Mouse (Mus musculus) layer of hippocampus, adult 2 months (tissue): ENCODE measurements around the gene Agfg2. TPM values are rescaled to one million over a fixed set of nuclear protein-coding genes. Genes with fewer than 3 reads are reported as not detected.

Experiments used
- DNase-seq, 2 experiments: peaks; one replicate each; pipeline ENCODE4 v3.0.0; 2022; ENCODE audit warnings: low spot score in 2 of 2
- H3K27ac ChIP-seq: fragments of 200-600 bp; 2 replicates; pipeline ENCODE4 v1.8.1; 2022
- H3K4me3 ChIP-seq: fragments of 200-600 bp; 2 replicates; pipeline ENCODE4 v1.8.1; 2022; ENCODE audit warnings: mild to moderate bottlenecking
- CTCF ChIP-seq: fragments of 200-600 bp; conservative IDR thresholded peaks from 2 replicates; pipeline ENCODE4 v1.8.1; 2022; ENCODE audit warnings: antibody characterized with exemption, mild to moderate bottlenecking, moderate library complexity
- total RNA-seq, 2 experiments: library from RNA; stranded (reverse); gene quantifications; 2 replicates each; pipeline ENCODE4 v1.2.3; 2021

Agfg2 gene
- total RNA-seq, 2 experiments from 2014 or later = 64.1 to 67.3 TPM

DNA sequence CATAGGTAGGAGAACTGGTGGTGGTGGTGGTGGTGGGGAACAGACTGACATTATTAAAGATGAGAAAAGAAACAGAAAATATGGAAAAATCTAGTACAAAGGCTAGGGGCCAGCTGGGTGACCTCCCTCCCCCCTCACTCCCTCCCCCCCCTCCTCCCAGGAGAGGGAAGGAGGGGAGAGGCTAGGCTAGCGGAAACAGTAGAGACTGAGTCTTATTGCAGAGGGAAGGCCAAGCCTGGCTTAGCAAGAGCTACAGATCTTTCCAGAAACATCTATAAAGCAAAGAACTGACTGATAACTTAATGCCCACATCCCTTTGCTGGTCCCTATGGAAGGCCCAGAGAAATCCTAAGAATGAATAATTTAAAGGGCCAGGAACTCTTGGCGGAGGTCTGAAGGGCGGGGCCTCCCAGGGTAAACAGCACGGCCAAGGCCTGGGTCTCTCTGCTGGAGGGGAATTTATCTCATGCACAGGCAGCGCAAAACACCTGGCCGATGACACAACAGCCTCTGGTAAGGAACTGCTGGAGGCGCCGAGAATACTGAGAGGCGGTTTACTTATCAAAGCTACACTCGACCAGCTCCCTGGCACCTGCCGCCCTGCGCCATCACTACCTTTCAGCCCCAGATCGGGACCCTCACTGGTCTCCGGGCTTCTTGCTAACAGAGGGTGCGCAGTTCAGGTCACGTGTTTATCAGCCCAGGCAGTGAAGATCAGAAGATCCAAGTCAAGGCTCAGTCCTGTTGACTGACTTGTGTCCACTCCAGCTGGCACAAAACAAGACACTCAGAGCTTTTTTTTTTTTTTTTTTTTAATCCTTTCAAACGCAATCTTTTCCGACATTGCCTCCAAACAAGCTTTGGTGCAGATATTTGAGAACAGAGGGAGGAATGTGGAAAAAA lies 34.6 kb downstream of the Agfg2 start:
- H3K27ac ChIP-seq = no peak overlapping the region
- no peak for TF ChIP-seq CTCF

DNA sequence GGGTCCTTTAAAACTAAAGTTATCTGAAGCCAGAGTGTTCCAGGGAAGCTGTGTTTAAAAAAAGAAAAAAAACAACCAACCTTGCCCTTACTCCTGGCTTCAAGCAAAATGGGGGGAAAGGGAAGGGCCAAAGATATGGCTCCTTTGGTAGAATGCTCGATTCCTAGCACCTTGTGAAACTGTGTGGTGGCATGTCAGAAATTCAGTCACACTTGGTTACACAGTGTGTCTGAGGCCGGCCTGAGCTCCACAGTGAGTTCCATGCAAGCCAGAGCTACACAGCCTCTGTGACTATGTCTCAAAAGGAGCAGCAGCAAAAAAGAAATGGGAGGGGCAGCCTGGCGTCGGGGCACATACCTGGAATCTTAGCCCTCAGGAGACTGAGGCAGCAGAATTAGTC lies 35.3 kb downstream of the Agfg2 start:
- no peak for TF ChIP-seq CTCF
- Histone ChIP-seq H3K4me3 (no peak overlapping the region), H3K27ac (no peak overlapping the region)

More for the DNA sequence above, 34.6 kb downstream of the Agfg2 start:
- H3K4me3 ChIP-seq = no peak overlapping the region
- DNase-seq = no peak

DNA sequence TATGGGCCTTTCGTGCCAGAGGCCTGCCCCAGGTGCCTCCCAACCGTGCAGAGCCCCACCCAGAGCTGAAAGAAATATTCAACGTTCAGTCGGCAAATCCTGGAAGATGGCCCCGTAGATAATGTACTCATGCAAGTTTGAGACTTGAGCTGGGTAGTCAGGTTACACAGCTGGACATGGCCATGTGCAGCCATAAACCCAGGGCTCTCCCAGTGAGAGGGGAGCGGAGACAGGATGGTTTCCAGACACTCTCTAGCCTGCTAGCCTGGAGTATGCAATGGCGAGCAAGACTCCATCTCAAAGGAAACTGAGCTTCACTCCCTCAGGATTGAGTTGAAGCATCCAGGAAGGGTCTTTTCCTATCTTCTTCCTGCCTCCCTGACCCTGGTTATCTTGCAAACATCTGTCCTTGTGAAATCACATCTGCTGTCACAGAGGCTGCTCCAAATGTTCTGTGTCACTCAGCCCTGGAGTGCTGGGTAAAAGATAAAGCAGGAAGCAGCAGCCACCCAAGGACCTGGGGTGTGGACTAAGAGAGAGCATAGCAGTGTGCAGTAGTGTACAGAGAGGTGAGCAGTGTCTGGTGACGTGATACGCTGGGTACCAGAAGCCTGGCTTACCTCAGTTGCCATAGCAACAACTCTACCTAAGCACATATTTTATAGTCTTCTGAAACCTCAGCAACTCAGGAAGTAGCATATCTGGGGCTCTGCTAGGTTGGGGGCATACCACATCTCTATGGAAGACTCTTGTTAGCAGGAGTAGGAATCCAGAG lies 36.5 kb downstream of the Agfg2 start:
- no peak for DNase-seq
- Histone ChIP-seq H3K27ac (no peak overlapping the region), H3K4me3 (no peak overlapping the region)
- TF ChIP-seq CTCF = no peak

More for the DNA sequence above, 35.3 kb downstream of the Agfg2 start:
- no peak for DNase-seq

DNA sequence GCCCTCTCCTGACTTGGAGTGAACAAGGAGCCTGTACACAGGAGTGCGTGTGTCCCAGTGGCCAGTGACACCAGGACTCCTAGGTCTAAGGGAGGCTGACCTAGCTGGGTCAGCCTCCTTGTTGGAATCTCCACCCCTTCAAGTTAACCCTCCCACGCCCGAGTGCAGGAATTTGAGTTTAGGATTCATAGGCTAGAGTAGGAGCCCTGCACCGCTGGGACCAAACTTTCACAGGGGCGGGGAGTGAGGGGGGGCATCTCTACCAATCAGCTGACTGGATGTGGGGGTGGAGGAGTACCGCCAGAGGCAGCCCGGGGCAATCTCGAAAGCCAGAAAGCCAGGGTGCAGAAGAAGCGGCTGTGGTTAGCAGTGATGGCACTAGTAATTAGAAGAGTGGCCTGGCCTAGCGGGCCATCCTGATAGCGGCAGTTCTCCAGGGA lies 38.9 kb downstream of the Agfg2 start, which contains the start of gene Irs3:
Irs3 (minus strand) TSS at position 63 of the 440 bp plus-strand sequence.
- Histone ChIP-seq H3K4me3 (peak within 1 kb of the TSS; percentile 16; the same call in 1 of the 2 replicates), H3K27ac (no peak within 1 kb of the TSS)
- DNase-seq = no peak
- no peak for TF ChIP-seq CTCF

DNA sequence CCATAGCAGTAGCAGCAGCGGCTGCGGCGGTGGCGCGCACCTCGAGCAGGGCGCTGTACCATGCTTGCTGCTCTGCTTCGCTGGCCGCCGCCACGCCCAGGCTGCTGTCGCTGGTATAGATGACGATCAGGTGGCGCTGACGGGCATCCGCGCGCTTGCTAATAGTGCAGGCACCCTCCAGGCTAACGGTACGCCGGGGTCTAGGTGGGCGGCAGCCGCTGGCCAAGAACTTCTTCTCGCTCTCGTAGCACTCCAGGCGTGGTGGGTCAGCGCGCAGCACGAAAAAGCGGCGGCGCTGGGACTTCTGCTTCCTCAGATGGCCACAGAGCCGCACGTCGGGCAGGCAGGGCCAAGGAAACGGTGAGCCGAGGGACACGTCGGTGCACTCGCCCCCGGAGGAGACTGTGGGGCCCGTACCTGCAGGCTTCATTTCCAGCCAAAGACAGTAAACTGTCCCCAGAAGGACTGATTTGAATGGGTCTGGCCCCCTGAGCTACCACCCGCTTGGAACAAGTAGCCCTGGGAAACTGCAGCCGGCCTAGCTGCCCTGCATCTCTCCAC lies 39.4 kb downstream of the Agfg2 start:
- Histone ChIP-seq H3K4me3 (peak overlapping the region; percentile 16; the same call in 1 of the 2 replicates), H3K27ac (no peak overlapping the region)
- DNase-seq = no peak
- no peak for TF ChIP-seq CTCF

DNA sequence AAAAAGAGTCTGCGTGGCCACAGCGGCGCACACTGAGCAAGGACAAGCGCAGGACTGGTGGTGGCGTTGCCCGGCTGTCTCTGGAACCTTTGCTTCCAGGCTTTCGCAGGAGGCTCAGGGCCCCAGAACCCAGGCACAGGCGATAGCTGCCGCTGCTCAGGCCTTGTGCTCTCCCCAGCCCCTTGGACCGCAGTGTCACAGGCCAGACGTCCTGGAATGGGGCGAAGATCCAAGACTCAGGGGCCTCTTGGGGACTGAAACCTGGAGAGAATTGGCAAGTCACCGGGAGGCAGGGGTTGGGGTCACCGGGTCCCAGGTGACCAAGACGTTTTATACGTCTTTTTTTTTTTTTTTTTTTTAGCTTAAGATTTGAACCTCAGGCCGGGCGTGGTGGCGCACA lies 40.0 kb downstream of the Agfg2 start:
- H3K27ac ChIP-seq = no peak overlapping the region
- DNase-seq = no peak
- no peak overlapping the region for H3K4me3 ChIP-seq
- TF ChIP-seq CTCF = no peak

- no peak overlapping the region for H3K4me3 ChIP-seq
- H3K27ac ChIP-seq = no peak overlapping the region
- no peak for TF ChIP-seq CTCF
- no peak for DNase-seq
Observed at GRCm38 (mm10) chr5:137642886-137643285, 41.6 kb downstream of the Agfg2 start.

DNA sequence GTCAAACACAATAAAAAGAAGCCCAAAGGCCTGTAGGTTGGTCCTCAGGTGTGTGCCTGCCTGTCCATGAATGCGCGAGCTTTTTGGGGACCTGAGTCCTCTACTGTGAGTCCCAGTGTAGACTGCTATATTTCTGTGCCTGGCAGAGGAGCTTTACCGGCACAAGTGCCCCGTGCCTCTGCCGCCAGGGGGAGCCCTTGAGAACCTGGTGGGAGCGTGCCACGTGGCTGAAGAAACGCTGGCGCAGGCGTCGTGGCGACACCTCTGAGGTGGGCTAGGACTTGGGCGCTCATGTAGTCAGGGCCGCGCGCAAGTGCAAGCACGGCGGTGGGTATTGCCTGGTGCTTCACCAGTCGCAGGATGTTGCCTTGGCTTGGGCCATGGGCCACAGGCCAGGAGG lies 43.5 kb downstream of the Agfg2 start, which contains the start of gene Sap25:
Sap25 (plus strand) TSS at position 281 of the 400 bp plus-strand sequence.
- Histone ChIP-seq H3K4me3 (no peak within 1 kb of the TSS), H3K27ac (no peak within 1 kb of the TSS)
- peak; percentile 70 for TF ChIP-seq CTCF
- peak in 1 of 2 experiments; percentile 51 for DNase-seq

DNA sequence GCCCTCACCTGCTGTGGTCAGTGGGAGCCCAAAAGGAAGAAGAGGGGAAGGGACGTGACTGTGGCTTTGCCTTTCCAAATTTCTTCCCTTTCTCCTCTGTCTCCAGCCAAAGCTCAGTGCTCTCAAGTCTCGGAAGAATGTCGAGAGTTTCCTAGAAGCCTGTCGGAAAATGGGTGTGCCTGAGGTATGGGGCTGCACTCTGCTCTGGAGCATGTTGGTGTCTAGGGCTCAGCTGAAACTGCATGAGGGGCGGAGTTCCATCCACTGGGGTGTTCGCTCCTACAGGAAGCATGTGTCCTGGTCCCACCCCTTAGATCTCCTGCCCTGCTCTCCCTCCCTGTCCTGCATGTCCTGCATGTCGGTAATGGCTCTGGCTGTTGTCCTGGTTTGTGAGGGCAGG lies 45.1 kb downstream of the Agfg2 start:
- DNase-seq = no peak
- H3K27ac ChIP-seq = no peak overlapping the region
- no peak overlapping the region for H3K4me3 ChIP-seq
- no peak for TF ChIP-seq CTCF

DNA sequence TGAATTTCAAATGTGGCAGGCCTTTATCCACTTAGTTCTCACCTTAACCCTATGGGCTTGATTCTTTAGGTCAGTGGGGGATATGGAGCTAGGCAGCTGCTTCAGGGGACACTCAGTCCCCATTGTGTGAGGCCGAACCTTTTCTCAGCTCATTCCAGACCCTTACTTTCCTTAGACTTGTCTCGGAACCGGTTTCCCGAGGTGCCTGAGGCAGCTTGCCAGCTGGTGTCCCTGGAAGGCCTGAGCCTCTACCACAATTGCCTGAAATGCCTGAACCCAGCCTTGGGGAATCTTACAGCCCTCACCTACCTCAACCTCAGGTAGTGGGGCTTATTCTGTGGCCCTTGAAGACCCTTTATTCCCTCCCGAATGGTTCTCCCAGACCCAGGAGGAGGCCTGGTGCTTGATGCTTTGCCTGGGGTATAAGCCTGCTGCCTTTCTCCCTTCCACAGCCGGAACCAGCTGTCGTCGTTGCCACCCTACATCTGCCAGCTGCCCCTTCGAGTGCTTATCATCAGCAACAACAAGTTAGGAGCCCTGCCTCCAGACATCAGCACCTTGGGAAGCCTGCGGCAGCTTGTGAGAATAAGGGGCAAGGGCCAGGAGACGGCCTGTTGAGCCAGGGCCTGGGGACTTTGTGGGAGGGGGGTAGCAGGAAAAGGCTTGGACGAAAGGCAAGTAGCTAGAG lies 51.0 kb downstream of the Agfg2 start:
- Histone ChIP-seq H3K4me3 (no peak overlapping the region), H3K27ac (no peak overlapping the region; the same call in 1 of the 2 replicates)
- DNase-seq = no peak
- TF ChIP-seq CTCF = no peak

- TF ChIP-seq CTCF = no peak
- DNase-seq = no peak
- Histone ChIP-seq H3K4me3 (peak overlapping the region; percentile 94; the same call in 1 of the 2 replicates), H3K27ac (peak overlapping the region; percentile 94)
Observed at GRCm38 (mm10) chr5:137631591-137631990, 52.9 kb downstream of the Agfg2 start.

GRCm38 (mm10) chr5:137631171-137631570 lies 53.4 kb downstream of the Agfg2 start:
- no peak for TF ChIP-seq CTCF
- peak overlapping the region; percentile 94 for H3K4me3 ChIP-seq
- DNase-seq = peak in 1 of 2 experiments; percentile 48
- peak overlapping the region; percentile 94 for H3K27ac ChIP-seq

GRCm38 (mm10) chr5:137630602-137631001 lies 53.9 kb downstream of the Agfg2 start:
- DNase-seq = no peak
- no peak for TF ChIP-seq CTCF
- Histone ChIP-seq H3K4me3 (peak overlapping the region; percentile 94), H3K27ac (peak overlapping the region; percentile 94)
